Mouse (Mus musculus): ENCODE results near the gene Klri1. TPM values are rescaled to one million over a fixed set of nuclear protein-coding genes. Genes with fewer than 3 reads are reported as not detected.
"Not testable (repeated sequence)": the region's sequence is repeated elsewhere in the genome, so short reads cannot be mapped to it uniquely, and the experiment has no call there.

Klri1 gene
- total RNA-seq (2021): not detected
- long read RNA-seq, experiment 1: 0 reads
- long read RNA-seq, experiment 2: 0 reads

- DNase-seq: no peak
Observed at GRCm38 (mm10) chr6:129717032-129717431, at the start of gene Klri1. Gene Klri1 (minus strand): TSS chr6:129717132.

DNA sequence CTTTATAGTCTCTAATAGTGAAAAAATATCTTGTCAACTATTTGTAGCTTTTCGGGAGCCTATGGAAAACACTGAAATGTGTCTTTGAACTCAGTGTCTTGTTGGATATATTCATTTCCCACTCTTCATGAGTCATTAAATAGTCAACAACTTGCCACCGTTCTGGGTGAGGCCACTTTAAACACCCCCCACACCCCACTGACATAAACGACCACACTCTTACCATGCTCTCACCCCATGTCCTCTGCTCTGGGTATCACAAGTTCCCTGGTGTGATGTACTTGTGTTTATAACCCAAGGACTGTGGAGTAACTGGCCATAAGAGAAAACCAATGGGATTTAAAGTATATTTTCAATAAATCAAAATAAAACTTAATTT lies 30.7 kb upstream of the Klri1 start:
- DNase-seq: no peak

GRCm38 (mm10) chr6:129747016-129747653 lies 30.2 kb upstream of the Klri1 start:
- DNase-seq: no peak

DNA sequence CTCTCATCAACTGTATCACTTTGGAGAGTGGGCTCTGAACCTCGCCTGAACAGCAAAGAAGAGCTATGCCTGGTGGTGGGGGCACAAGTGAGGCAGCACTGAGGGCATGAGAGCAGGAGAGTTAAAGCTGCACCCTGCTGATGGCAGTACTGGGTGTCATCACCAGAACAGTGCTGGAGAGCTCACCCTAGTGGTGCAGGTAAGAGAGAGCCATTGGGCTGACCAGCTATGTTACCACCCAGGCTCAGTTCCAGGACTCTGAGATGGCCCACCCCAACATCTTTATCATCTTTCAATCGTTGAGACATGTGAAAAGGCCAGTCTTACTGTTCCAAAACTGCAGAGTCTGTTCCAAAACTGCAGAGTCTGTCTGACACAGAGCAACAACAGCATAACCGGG lies 29.2 kb upstream of the Klri1 start:
- no peak for DNase-seq

GRCm38 (mm10) chr6:129740069-129740721 lies 23.3 kb upstream of the Klri1 start, which contains the start of gene Klri2:
Gene Klri2 (minus strand): TSS chr6:129740484.
- DNase-seq: no peak

DNA sequence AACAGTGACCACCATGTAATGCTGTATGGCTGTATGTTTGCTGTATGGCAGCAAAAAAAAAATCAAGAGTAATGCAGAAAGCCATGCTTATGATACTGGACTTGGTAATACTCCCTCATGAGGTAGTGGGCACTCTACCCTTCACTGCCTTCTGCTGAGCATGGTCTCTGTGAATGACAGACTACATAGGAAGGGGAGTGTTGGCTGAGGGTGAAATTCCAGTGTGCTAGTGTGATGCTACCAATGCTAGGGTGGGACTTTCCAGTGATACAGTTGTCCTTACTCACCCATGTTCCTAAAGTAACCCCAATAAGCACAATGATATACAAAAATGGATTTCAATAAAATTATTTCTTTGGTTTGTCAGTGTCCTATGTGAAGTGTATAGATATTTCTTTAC lies 19.5 kb upstream of the Klri1 start:
- no peak for DNase-seq

- DNase-seq: no peak
Observed at GRCm38 (mm10) chr6:129727237-129727636, 10.3 kb upstream of the Klri1 start.

DNA sequence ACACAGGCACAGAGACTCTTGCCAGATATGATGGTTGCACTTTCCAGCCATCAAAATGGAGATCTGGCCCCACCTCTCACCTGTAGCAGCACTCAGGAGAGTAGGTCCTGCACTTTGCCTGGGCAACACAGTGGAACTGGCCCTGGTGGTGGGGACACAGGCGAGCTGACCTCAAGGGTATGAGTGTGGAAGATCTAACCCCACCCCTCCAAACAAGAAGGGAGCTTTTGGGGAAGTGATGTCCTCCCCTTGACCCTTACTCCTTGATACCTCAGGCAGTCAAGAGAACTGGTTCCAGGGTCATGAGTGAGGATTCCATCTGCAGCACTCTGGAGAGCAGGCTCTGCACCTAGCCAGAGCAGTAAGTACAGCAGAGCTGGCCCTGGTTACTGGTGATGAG lies 4.5 kb upstream of the Klri1 start:
- no peak for DNase-seq

DNA sequence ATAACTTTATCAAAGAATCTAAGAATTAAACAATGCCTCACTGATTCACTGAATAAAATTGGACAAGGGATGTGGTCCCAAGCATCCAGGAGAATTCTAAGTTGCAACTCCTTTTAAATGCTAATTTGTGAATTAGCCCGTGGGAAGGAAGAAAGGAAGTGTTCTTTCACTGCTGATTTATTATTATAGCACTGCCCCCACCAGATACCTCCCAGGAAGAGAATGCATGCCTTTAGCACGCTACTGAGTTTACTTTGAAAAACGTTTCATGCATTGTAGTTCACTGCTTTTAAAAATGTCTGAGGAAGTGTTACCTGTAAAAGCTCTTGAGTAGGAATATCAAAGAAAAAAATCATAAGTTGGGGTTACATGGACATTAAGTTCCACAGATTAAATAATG lies 3.6 kb upstream of the Klri1 start:
- no peak for DNase-seq

GRCm38 (mm10) chr6:129713566-129713965 lies 3.4 kb downstream of the Klri1 start:
- DNase-seq: no peak

- DNase-seq: not testable (repeated sequence)
Observed at GRCm38 (mm10) chr6:129691436-129691835, 25.5 kb downstream of the Klri1 start.

DNA sequence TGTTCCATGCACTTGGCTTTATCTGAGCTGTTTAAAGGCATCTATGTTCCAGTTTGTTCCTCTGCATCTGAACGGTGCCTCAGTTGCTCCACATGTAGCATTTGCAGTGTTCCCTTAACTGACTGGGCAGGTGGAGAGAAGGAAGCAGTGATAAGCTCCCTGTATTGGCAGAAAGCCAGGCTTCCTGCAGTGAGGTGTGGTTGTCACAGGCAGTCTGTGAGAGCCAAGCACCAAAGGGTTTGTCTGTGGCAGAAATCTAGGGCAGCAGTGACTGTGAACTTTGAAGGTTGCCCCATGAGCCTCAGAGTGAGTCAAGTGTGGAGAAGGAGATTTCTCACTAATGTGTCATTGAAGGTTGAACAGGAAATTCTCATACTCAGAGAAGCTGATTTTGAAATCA lies 36.6 kb downstream of the Klri1 start:
- no peak for DNase-seq

- DNase-seq: no peak
Observed at GRCm38 (mm10) chr6:129678873-129679272, 38.1 kb downstream of the Klri1 start, which contains the start of gene Klrc1. Gene Klrc1 (minus strand): TSS chr6:129678973.

DNA sequence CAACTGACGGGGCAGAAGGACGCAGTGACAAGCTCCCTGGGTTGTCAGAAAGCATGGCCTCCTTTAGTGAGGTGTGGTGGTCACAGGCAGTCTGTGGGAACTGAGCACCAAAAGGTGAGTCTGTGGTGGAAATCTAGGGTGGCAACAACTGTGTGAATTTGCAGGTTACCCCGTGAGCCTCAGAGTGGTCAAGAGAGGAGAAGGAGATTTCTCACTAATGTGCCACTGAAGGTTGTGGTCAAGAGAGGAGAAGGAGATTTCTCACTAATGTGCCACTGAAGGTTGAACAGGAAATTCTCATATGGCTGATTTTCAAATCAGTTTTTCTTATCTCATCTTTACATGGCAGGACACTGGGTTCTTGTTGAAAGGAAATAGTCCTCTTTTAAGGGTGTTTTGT lies 55.6 kb downstream of the Klri1 start:
- DNase-seq: not testable (repeated sequence)

GRCm38 (mm10) chr6:129660589-129660988 lies 56.3 kb downstream of the Klri1 start, which contains the start of gene Klrc2:
Gene Klrc2 (minus strand): TSS chr6:129660689.
- DNase-seq: not testable (repeated sequence)

Small RNA genes within 50 kb of the gene (microRNA-seq; reads per million reads assigned to microRNA genes)
- gene Mir680-1 (ENCODE audit: borderline replicate concordance in 2 of 2): 0 reads per million in 2 experiments

Other genes with a start within 250 kb of the Klri1 start
- not detected for gene Olr1, start 210.0 kb downstream of the Klri1 start, total RNA-seq (2021)
- not detected for gene Tmem52b, start 204.6 kb downstream of the Klri1 start, total RNA-seq (2021)
- gene Gabarapl1, start 184.0 kb downstream of the Klri1 start, total RNA-seq (2021): 10 to 100 TPM; 38.2 to 41.9 TPM
- gene Klre1, start 139.2 kb downstream of the Klri1 start, total RNA-seq (2021): not detected
- not detected for gene Klrd1, start 125.3 kb downstream of the Klri1 start, total RNA-seq (2021)
- not detected for gene Klrk1, start 93.3 kb downstream of the Klri1 start, total RNA-seq (2021)
- not detected for gene Klrc3, start 73.8 kb downstream of the Klri1 start, total RNA-seq (2021)
- not detected for gene Klrc2, start 56.4 kb downstream of the Klri1 start, total RNA-seq (2021)
- gene Klrc1, start 38.2 kb downstream of the Klri1 start, total RNA-seq (2021): not detected
- gene Klri2, start 23.4 kb upstream of the Klri1 start, total RNA-seq (2021): not detected
- gene Gm156, start 67.1 kb upstream of the Klri1 start, total RNA-seq (2021): not detected
- not detected for gene Gm17631, start 145.5 kb upstream of the Klri1 start, total RNA-seq (2021)
- gene Klra17, start 159.5 kb upstream of the Klri1 start, total RNA-seq (2021): not detected
- gene Klra5, start 200.5 kb upstream of the Klri1 start, total RNA-seq (2021): not detected